Mouse (Mus musculus) G1E-ER4 (cell line): ENCODE measurements at regions not wholly inside any gene's neighbourhood (a gene's known extent, or its start where the extent isn't known, plus 50 kb on each side); places are given as distances from the start of the nearest gene placed in this dataset.

Experiments
- GATA1 ChIP-seq: IDR thresholded peaks from one replicate; pipeline ENCODE4 v1.8.0; 2012; ENCODE audit warnings: low read length, inconsistent platforms

GRCm38 (mm10) chr6:18934362-18934761 is 68.2 kb downstream of the Ankrd7 start:
- TF ChIP-seq GATA1 = no peak

DNA sequence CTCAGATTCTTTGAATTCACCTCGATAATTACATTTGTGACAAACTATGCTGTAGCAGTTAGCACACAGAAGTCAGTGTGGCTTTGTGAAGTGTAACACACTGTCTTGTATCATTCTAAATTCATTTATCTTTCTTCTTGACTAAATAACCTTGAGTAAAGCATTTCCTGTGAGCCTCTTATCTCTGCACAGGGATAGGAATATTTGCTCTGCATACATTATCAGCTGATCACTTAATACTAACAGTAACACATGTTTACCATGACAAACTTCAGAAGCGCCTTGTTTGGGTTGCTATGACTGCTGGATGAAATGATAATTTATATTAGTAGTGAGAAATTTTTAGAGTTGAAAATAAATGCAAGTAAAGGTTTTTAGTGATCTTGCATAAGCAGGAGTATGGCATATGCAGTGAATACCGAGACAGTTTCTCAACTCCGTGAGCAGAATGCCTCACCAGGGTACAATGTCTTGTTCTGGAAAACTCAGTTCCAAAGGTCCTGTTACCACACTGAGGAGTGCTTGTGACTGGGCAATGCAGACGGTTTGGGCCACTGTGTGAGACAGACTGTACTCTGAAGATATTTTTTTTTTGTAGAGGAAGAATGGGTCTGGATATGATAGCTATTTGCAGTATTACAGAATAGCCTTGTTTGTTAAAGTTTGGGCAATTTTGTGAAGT is 80.0 kb downstream of the Ankrd7 start:
- peak; percentile 63 for TF ChIP-seq GATA1
